Comparison of ENCODE assay signal across 9 mouse cellular contexts in genomic region chr3:144362472-144362871, GRCm38 (mm10).
DNase-seq lines count a peak whose midpoint lies in the region; ATAC-seq and TF ChIP-seq lines count a peak whose summit lies in the region.
"Had no signal": no experiment of that assay in that cellular context is flagged by ENCODE, and none has a peak within 500 bp of the region (broad histone marks: within the 10 kb centered on the region; RNA-seq: fewer than 3 reads in every experiment).

No protein-coding gene starts in this region.

- H3K27ac ChIP-seq in heart, postnatal 0 days (ENCODE audit: low read depth) = no peak overlapping the region
- H3K27ac ChIP-seq in heart, embryonic 11.5 days (ENCODE audit: low read depth, low read length) = no peak overlapping the region
- H3K27ac ChIP-seq in neural tube, embryonic 15.5 days (replicated peaks) = no peak overlapping the region
- no peak overlapping the region for H3K27ac ChIP-seq in hindbrain, embryonic 10.5 days
- H3K27ac ChIP-seq: limb, embryonic 13.5 days had no signal

- no peaks in the 10 kb centered on the region for H3K9me3 ChIP-seq in heart, postnatal 0 days (replicated peaks; ENCODE audit: control insufficient read depth, low read length)
- no peaks in the 10 kb centered on the region for H3K9me3 ChIP-seq in heart, embryonic 11.5 days (replicated peaks; ENCODE audit: control insufficient read depth, low read length)
- H3K9me3 ChIP-seq in neural tube, embryonic 15.5 days (replicated peaks) = no peaks in the 10 kb centered on the region
- H3K9me3 ChIP-seq in hindbrain, embryonic 10.5 days = no peaks in the 10 kb centered on the region
- H3K9me3 ChIP-seq: limb, embryonic 13.5 days had no signal

- no peak overlapping the region for H3K4me2 ChIP-seq in heart, postnatal 0 days (ENCODE audit: low read depth, low read length)
- no peak overlapping the region for H3K4me2 ChIP-seq in heart, embryonic 11.5 days
- no peak overlapping the region for H3K4me2 ChIP-seq in neural tube, embryonic 15.5 days
- H3K4me2 ChIP-seq: limb, embryonic 13.5 days had no signal

- WGBS in heart, postnatal 0 days = 57% methylated on average over 10 of the region's 10 CpGs
- 56% methylated on average over 10 of the region's 10 CpGs for WGBS in heart, embryonic 11.5 days (ENCODE audit: insufficient replicate concordance)
- WGBS in neural tube, embryonic 15.5 days = 74% methylated on average over 10 of the region's 10 CpGs
- WGBS in hindbrain, embryonic 10.5 days = 61% methylated on average over 10 of the region's 10 CpGs

- H3K4me3 ChIP-seq in heart, postnatal 0 days (ENCODE audit: low read depth, low read length) = no peak overlapping the region
- H3K4me3 ChIP-seq in heart, embryonic 11.5 days (ENCODE audit: low read depth, low read length) = no peak overlapping the region
- H3K4me3 ChIP-seq in neural tube, embryonic 15.5 days (replicated peaks) = no peak overlapping the region
- H3K4me3 ChIP-seq in hindbrain, embryonic 10.5 days = no peak overlapping the region
- H3K4me3 ChIP-seq: limb, embryonic 13.5 days had no signal

- H3K9ac ChIP-seq in heart, postnatal 0 days (replicated peaks; ENCODE audit: low read depth, low read length) = no peak overlapping the region
- H3K9ac ChIP-seq in heart, embryonic 11.5 days (ENCODE audit: low read depth, low read length) = no peak overlapping the region
- no peak overlapping the region for H3K9ac ChIP-seq in neural tube, embryonic 15.5 days (replicated peaks)
- H3K9ac ChIP-seq: limb, embryonic 13.5 days had no signal

- H3K27me3 ChIP-seq in heart, postnatal 0 days (ENCODE audit: control insufficient read depth, insufficient read depth, low read length) = no peaks in the 10 kb centered on the region
- no peaks in the 10 kb centered on the region for H3K27me3 ChIP-seq in heart, embryonic 11.5 days (ENCODE audit: control insufficient read depth, insufficient read depth, low read length)
- H3K27me3 ChIP-seq in neural tube, embryonic 15.5 days (replicated peaks) = no peaks in the 10 kb centered on the region
- H3K27me3 ChIP-seq in hindbrain, embryonic 10.5 days (ENCODE audit: insufficient read depth, poor library complexity, severe bottlenecking) = no peaks in the 10 kb centered on the region

- H3K36me3 ChIP-seq in heart, postnatal 0 days (replicated peaks; ENCODE audit: control insufficient read depth, insufficient read depth, low read length) = no peaks in the 10 kb centered on the region
- H3K36me3 ChIP-seq in heart, embryonic 11.5 days (ENCODE audit: control insufficient read depth, insufficient read depth, low read length) = no peaks in the 10 kb centered on the region
- H3K36me3 ChIP-seq in neural tube, embryonic 15.5 days = no peaks in the 10 kb centered on the region
- no peaks in the 10 kb centered on the region for H3K36me3 ChIP-seq in hindbrain, embryonic 10.5 days
- H3K36me3 ChIP-seq: limb, embryonic 13.5 days had no signal

- no peak for ATAC-seq in heart, postnatal 0 days (ENCODE audit: insufficient read depth, low read depth)
- ATAC-seq in heart, embryonic 11.5 days (replicated peaks; ENCODE audit: insufficient number of reproducible peaks, low FRiP score, low TSS enrichment) = no peak
- no peak for ATAC-seq in neural tube, embryonic 15.5 days (ENCODE audit: low FRiP score)

- no peak for DNase-seq in heart, postnatal 0 days (ENCODE audit: low spot score)
- DNase-seq in urinary bladder, adult 2 months (ENCODE audit: low spot score) = peak; percentile 25
- DNase-seq in urinary bladder, postnatal 10 days (ENCODE audit: low spot score) = no peak
- DNase-seq in gastrocnemius, postnatal 36 days = peak; percentile 30 to 36
- DNase-seq in naive thymus-derived CD4-positive, alpha-beta T cell, adult 2 months (ENCODE audit: low read depth) = peak; percentile 51
- DNase-seq in hindbrain, embryonic 10.5 days (ENCODE audit: low spot score) = no peak

- peak; percentile 17; the same call in 1 of the 2 replicates for TF ChIP-seq CTCF in heart, postnatal 0 days (IDR thresholded peaks at IDR 0.05; ENCODE audit: low read depth)

- intact Hi-C loops in gastrocnemius, postnatal 36 days (cut with DNase I) = loop anchor here (1.0 kb wide), 1 partner anchor 37 kb away; no protein-coding TSS in a partner anchor

- no peak for TF ChIP-seq EP300 in heart, postnatal 0 days (IDR thresholded peaks at IDR 0.05; ENCODE audit: low read depth)

- H3K4me1 ChIP-seq in heart, postnatal 0 days (ENCODE audit: control insufficient read depth, insufficient read depth) = no peaks in the 10 kb centered on the region
- peaks cover 5% of the 10 kb centered on the region; the same call in 1 of the 2 replicates for H3K4me1 ChIP-seq in heart, embryonic 11.5 days (ENCODE audit: control insufficient read depth, insufficient read depth, low read length)
- peaks cover 6% of the 10 kb centered on the region for H3K4me1 ChIP-seq in neural tube, embryonic 15.5 days
- peaks cover 22% of the 10 kb centered on the region for H3K4me1 ChIP-seq in hindbrain, embryonic 10.5 days (replicated peaks)

Comparison
In these comparisons a context has a peak if more than half of its experiments do, and no peak if none do; other contexts are left out.
1. DNase-seq: peak in urinary bladder, adult 2 months (single experiment), gastrocnemius, postnatal 36 days (2 of 2) and naive thymus-derived CD4-positive, alpha-beta T cell, adult 2 months (single experiment); none in heart, postnatal 0 days (single experiment), urinary bladder, postnatal 10 days (single experiment) and hindbrain, embryonic 10.5 days (single experiment).